8 mouse cellular contexts compared by ENCODE assay signal in the genomic region with DNA sequence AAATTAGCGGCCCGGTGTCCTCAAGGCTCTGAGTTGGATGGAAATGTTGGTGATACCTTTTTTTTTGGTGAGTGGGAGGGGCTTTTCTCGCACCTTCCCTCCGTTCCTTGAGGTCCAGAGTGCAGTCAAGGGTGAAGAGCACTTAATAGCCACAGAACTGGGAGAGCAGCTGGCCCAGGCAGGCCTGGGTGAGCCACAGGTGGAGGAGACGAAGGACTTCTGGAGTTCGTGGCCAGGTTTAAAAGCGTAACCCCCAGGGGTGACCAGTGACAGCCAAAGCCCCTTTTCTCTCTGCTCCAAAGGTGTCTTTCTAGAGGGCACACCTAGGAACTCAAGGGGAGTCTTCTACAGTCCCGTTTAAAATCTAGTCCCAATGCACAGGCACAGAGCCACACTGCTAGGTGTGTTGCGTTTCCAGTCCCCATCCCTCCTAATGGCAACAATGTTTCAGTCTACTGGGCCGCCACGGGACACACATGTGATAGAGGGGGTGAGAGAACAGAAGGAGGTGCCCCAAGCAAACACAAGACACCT. TPM values are rescaled to one million over a fixed set of nuclear protein-coding genes. Genes with fewer than 3 reads are reported as not detected.
DNase-seq lines count a peak whose midpoint lies in the region; ATAC-seq lines count a peak whose summit lies in the region.

No protein-coding gene starts in this region.

- H3K9ac ChIP-seq in forebrain, embryonic 13.5 days, result peak overlapping the region; percentile 17; the same call in 1 of the 2 replicates
- H3K9ac ChIP-seq in kidney, embryonic 16.5 days (replicated peaks; ENCODE audit: low read length), result peak overlapping the region; percentile 74

- no peak overlapping the region; the same call in 1 of the 2 replicates for H3K27ac ChIP-seq in forebrain, embryonic 13.5 days
- peak overlapping the region; percentile 89 for H3K27ac ChIP-seq in kidney, embryonic 16.5 days (ENCODE audit: low read length)
- peak overlapping the region; percentile 76 for H3K27ac ChIP-seq in midbrain, embryonic 10.5 days (replicated peaks)

- H3K9me3 ChIP-seq in forebrain, embryonic 13.5 days (replicated peaks), result no peaks in the 10 kb centered on the region
- no peaks in the 10 kb centered on the region for H3K9me3 ChIP-seq in kidney, embryonic 16.5 days (ENCODE audit: low read length)
- H3K9me3 ChIP-seq in midbrain, embryonic 10.5 days (replicated peaks), result no peaks in the 10 kb centered on the region

- H3K27me3 ChIP-seq in forebrain, embryonic 13.5 days, result peaks cover 3% of the 10 kb centered on the region; the same call in 1 of the 2 replicates
- H3K27me3 ChIP-seq in kidney, embryonic 16.5 days (ENCODE audit: insufficient read depth, low read length), result no peaks in the 10 kb centered on the region
- peaks cover 11% of the 10 kb centered on the region for H3K27me3 ChIP-seq in midbrain, embryonic 10.5 days (ENCODE audit: low read depth, poor library complexity, severe bottlenecking)

- peak overlapping the region; percentile 32 for H3K4me3 ChIP-seq in forebrain, embryonic 13.5 days
- peak overlapping the region; percentile 59 for H3K4me3 ChIP-seq in kidney, embryonic 16.5 days (ENCODE audit: low read length)
- H3K4me3 ChIP-seq in midbrain, embryonic 10.5 days, result peak overlapping the region; percentile 83

- DNase-seq in heart, adult 11 months, result peak; percentile 90
- no peak for DNase-seq in heart, adult 9 months (ENCODE audit: low spot score in 2 of 2)
- peak; percentile 15 for DNase-seq in NIH3T3 (ENCODE audit: low read depth)
- peak; percentile 40 for DNase-seq in midbrain, embryonic 10.5 days (ENCODE audit: low spot score)
- no peak for DNase-seq in frontal cortex, postnatal 14 days (ENCODE audit: low spot score in 2 of 2)
- DNase-seq in left cerebral cortex, adult 11 months (ENCODE audit: low spot score), result no peak

- 21% methylated on average over 11 of the region's 11 CpGs for WGBS in forebrain, embryonic 13.5 days
- WGBS in kidney, embryonic 16.5 days, result 10% methylated on average over 11 of the region's 11 CpGs
- 16% methylated on average over 11 of the region's 11 CpGs for WGBS in midbrain, embryonic 10.5 days

- peaks cover 42% of the 10 kb centered on the region for H3K4me1 ChIP-seq in forebrain, embryonic 13.5 days
- peaks cover 34% of the 10 kb centered on the region for H3K4me1 ChIP-seq in kidney, embryonic 16.5 days (ENCODE audit: insufficient read depth, low read length)
- peaks cover 38% of the 10 kb centered on the region for H3K4me1 ChIP-seq in midbrain, embryonic 10.5 days

- H3K4me2 ChIP-seq in forebrain, embryonic 13.5 days, result peak overlapping the region; percentile 68
- H3K4me2 ChIP-seq in kidney, embryonic 16.5 days (replicated peaks; ENCODE audit: low read depth, low read length), result peak overlapping the region; percentile 82

- H3K36me3 ChIP-seq in forebrain, embryonic 13.5 days (ENCODE audit: poor library complexity, severe bottlenecking), result no peaks in the 10 kb centered on the region
- H3K36me3 ChIP-seq in kidney, embryonic 16.5 days (ENCODE audit: insufficient read depth, low read length), result no peaks in the 10 kb centered on the region
- H3K36me3 ChIP-seq in midbrain, embryonic 10.5 days, result peaks cover 9% of the 10 kb centered on the region; the same call in 1 of the 2 replicates

- no peak for ATAC-seq in forebrain, embryonic 13.5 days
- ATAC-seq in kidney, embryonic 16.5 days (ENCODE audit: low FRiP score, low TSS enrichment), result no peak

RNA-seq across cellular contexts. Expression of gene Id2, which starts 3.6 kb away (rescaled TPM):
- 195 and 253 TPM in 2 replicates for polyA plus RNA-seq in forebrain, embryonic 13.5 days (2015; fragmentation: Nextera tagmentation; extraction: Ambion mirVana)
- 474 and 534 TPM in 2 replicates for polyA plus RNA-seq in kidney, embryonic 16.5 days (2015; fragmentation: Nextera tagmentation; extraction: Ambion mirVana)
- 303 and 332 TPM in 2 replicates for polyA plus RNA-seq in midbrain, embryonic 10.5 days (2016; fragmentation: Nextera tagmentation; extraction: Ambion mirVana)

Comparison
In these comparisons a context has a peak if more than half of its experiments do, and no peak if none do; other contexts are left out.
1. DNase-seq: peak in heart, adult 11 months (single experiment), NIH3T3 (single experiment) and midbrain, embryonic 10.5 days (single experiment); none in heart, adult 9 months (0 of 2), frontal cortex, postnatal 14 days (0 of 2) and left cerebral cortex, adult 11 months (single experiment).
2. H3K4me3 ChIP-seq: peak in every context shown above with its lines; median percentile 83 in midbrain, embryonic 10.5 days; 59 in kidney, embryonic 16.5 days; 32 in forebrain, embryonic 13.5 days.